Mouse (Mus musculus): ENCODE measurements around the gene Dmac1. TPM values are rescaled to one million over a fixed set of nuclear protein-coding genes. Genes with fewer than 3 reads are reported as not detected.
"Not testable (repeated sequence)": the region's sequence is repeated elsewhere in the genome, so short reads cannot be mapped to it uniquely, and the experiment has no call there.

Dmac1 gene
- total RNA-seq, 2 experiments from 2014 or later: 49.7 to 51.6 TPM

DNA sequence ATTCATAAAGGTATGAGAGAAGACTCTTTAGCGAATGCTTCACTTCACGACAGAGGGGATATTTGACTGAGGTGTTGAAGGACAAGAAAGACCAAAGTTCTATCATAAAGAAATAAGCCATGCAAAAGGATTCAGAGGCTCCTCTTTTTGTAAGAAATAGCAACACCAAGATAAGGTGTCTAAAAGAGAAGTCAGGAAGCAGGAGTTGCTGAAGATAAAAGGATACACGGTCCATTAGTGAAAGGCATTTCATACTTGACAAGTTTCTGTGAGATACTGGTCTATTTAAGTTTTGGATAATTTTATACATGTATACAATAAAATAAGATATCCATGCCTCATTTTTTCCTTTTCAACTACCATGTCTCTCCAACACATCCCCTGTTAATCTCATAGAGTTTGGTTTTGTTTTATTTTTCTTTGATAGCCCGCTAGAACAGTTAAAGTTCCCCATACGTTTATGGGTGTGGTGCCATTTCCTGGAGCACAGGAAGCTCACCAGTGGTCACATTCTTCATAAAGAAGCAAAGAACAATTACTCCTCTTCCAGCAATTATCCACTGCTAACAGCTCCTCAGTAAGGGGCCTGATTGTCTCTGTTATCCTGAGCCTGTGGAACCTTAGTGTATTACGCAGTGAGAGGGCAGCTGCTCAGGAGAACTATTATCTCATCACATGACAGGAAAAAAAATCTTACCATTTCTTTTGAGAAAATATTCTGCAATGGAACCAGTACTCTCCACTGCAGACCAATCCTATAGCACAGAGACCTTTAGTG lies 11.1 kb downstream of the Dmac1 start:
- Histone ChIP-seq H3K4me3 (no peak overlapping the region), H3K27ac (no peak overlapping the region)
- no peak for DNase-seq (ENCODE audit: extremely low spot score in 1 of 2, low spot score in 2 of 2)
- intact Hi-C loops (cut with DNase I): no loop called here
- TF ChIP-seq CTCF (IDR thresholded peaks at IDR 0.05): no peak

DNA sequence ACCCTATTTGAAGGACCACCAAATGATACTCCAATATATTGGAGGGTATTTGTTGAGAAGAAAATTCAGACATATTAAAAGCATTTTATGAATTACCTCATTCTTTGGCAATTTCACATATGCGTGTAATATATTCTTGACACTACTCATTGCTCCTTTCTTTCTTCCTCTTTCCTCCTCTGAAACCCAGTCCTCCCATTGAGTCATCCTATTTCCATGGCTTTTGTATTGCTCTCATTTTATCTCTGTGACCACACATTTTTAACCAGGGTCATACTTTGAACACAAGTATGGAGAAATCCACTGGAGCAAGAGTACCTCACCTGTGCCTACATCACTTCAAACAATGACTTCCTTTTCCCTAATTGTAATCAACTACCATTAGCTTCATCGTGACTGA lies 13.9 kb downstream of the Dmac1 start:
- no peak for DNase-seq (ENCODE audit: extremely low spot score in 1 of 2, low spot score in 2 of 2)
- no peak for TF ChIP-seq CTCF (IDR thresholded peaks at IDR 0.05)
- Histone ChIP-seq H3K4me3 (no peak overlapping the region), H3K27ac (no peak overlapping the region)
- intact Hi-C loops (cut with DNase I): no loop called here

DNA sequence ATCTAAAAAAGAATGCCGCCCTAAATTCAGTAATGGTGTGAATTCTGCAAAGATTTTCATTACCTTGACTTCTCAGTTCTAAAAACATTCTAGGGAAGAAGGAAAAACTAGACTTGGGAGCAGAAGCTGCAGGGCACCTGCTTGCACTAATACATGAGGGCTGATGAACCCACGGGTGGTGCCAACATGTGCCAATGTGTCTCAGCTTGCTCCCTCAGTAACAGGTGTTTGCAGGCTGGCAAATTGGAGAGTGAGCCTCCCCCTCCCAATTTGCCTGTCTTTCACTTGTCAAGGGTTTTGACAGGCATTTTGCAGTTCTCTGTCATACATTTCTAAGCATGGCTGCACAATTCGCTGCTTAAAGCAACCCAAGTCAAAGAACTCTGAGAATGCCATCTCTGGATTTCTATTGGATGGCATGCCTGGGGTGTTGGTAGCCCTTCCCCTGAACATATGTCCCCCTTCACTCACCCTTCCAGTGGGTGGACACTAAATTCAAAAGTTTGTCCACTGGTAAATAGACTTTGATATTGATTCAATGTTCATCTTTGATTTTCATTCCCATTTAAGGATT lies 14.5 kb downstream of the Dmac1 start:
- DNase-seq (ENCODE audit: extremely low spot score in 1 of 2, low spot score in 2 of 2): no peak
- no peak for TF ChIP-seq CTCF (IDR thresholded peaks at IDR 0.05)
- Histone ChIP-seq H3K4me3 (no peak overlapping the region), H3K27ac (no peak overlapping the region)
- intact Hi-C loops (cut with DNase I): no loop called here

DNA sequence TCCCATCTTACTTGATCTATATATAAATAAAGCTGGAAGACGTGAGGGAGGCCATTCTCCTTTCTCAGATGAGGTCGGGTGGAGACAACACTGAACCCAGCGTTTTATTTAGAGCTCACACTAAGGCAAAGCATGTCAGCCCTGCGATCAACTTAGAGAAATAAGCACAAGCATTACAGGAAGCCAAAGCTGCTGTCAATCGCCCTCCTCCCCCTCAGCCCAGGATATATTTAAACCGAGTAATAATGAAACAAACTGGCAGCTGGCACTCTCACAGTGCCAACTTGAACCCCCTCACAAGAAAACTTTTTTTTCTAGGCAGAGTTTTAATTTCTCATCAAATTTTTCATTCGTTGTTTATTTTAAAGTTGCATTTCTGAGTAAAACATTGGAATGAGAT lies 15.7 kb downstream of the Dmac1 start:
- intact Hi-C loops (cut with DNase I): no loop called here
- Histone ChIP-seq H3K27ac (no peak overlapping the region), H3K4me3 (no peak overlapping the region)
- TF ChIP-seq CTCF (IDR thresholded peaks at IDR 0.05): no peak
- no peak for DNase-seq (ENCODE audit: extremely low spot score in 1 of 2, low spot score in 2 of 2)

DNA sequence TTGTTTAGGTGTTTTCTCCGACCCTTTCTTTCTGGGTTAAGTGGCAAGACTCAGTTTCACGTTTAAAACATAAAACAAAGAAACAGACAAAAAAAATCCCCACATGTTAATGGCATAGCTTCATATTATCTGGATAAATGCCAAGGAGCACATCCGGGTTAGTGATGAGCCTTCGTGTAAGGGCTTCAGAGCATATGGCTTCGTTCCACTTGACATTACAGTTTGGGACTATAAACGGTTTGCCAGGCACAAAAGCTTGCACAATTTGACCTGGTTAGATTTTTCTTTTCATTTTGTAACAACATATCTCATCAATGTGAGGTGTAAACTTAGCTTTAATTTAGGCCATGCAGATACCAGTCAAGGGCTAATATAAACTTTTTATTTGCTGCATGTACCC lies 17.9 kb downstream of the Dmac1 start:
- Histone ChIP-seq H3K4me3 (no peak overlapping the region), H3K27ac (no peak overlapping the region)
- intact Hi-C loops (cut with DNase I): no loop called here
- DNase-seq (ENCODE audit: extremely low spot score in 1 of 2, low spot score in 2 of 2): no peak
- no peak for TF ChIP-seq CTCF (IDR thresholded peaks at IDR 0.05)

DNA sequence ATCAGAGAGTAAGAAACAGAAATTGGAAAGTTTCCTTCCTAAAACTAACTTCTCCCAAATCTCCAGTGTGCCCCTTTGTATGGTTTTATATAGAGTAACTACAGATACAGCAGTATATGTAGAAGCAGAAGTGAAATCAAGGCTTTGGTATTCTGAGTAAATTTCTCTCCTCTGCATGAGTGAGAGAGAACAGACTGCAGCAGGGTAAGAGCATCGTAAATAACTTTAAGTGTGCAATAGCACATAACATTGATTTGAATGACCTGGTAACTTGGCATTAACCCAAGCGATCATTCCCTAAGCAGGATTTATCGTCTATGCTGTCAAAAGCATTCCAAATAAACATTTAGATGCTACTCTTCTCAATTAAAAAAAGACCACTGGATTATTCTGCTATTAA lies 18.7 kb downstream of the Dmac1 start:
- no peak for TF ChIP-seq CTCF (IDR thresholded peaks at IDR 0.05)
- Histone ChIP-seq H3K4me3 (no peak overlapping the region), H3K27ac (no peak overlapping the region)
- DNase-seq (ENCODE audit: extremely low spot score in 1 of 2, low spot score in 2 of 2): no peak
- intact Hi-C loops (cut with DNase I): no loop called here

DNA sequence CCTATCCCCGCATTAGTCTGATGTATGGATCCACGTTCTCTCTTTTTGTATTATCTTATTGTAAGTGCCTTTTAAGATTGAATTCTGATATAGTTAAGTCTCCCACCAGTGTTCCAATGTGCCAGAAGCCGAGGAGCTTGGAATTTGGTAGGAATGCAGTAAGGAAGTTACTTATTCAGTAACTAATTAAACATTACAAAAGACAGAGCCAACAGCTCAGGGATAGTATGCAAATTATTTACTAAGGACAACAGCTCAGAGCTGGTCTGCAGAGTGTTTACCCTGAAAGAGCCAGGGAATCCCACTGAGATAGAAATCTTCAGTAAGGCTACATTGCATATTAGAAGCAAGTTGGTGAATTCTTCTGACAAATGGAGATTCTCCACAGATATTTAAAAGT lies 43.5 kb downstream of the Dmac1 start:
- intact Hi-C loops (cut with DNase I); H3K27ac ChIP-seq; H3K4me3 ChIP-seq: not testable (repeated sequence)

More for the DNA sequence above, 43.5 kb downstream of the Dmac1 start:
- DNase-seq (ENCODE audit: extremely low spot score in 1 of 2, low spot score in 2 of 2): not testable (repeated sequence)
